Mouse (Mus musculus): ENCODE results near the gene Apoc4.
A peak's percentile ranks its signal among the peaks of the same experiment; 100 is the strongest.

GRCm38 (mm10) chr7:19712414-19712813 lies 31.1 kb upstream of the Apoc4 start:
- TF ChIP-seq CTCF (IDR thresholded peaks at IDR 0.05; ENCODE audit: low read depth, low read length), result peak; percentile 13; the same call in 1 of the 2 replicates
- no peak for TF ChIP-seq POLR2AphosphoS5 (IDR thresholded peaks at IDR 0.05; ENCODE audit: insufficient replicate concordance, low read depth, low read length)
- no peak for TF ChIP-seq TAL1 (conservative IDR thresholded peaks at IDR 0.05; ENCODE audit: low read depth, low read length)
- no peak for TF ChIP-seq GATA1 (IDR thresholded peaks at IDR 0.05; ENCODE audit: borderline replicate concordance, low read length)
- no peak for TF ChIP-seq GATA2 (IDR thresholded peaks at IDR 0.05; ENCODE audit: borderline replicate concordance, low read depth, low read length)
